Mouse (Mus musculus) heart, postnatal 0 days (tissue): Measurements from ENCODE around the gene Nos3. TPM values are rescaled to one million over a fixed set of nuclear protein-coding genes. Genes with fewer than 3 reads are reported as not detected.

Source experiments
- ATAC-seq: fragments of 200-750 bp; cut with Nextera tagmentation; 2 replicates; pipeline ENCODE4 v1.8.0; 2017; ENCODE audit warnings: low read depth, moderate number of reproducible peaks, moderate library complexity; ENCODE audit not compliant: insufficient read depth
- DNase-seq: peaks from one replicate; pipeline ENCODE4 v3.0.0-alpha.2; 2016; ENCODE audit warnings: low spot score
- H3K27ac ChIP-seq: fragments of 300-500 bp; sonication (generic); 2 replicates; pipeline ENCODE4 v1.5.1; 2014; ENCODE audit warnings: low read depth, mild to moderate bottlenecking
- H3K27me3 ChIP-seq: fragments of 300-500 bp; sonication (generic); 2 replicates; pipeline ENCODE4 v1.6.1; 2014; ENCODE audit warnings: low read length, mixed read lengths; ENCODE audit not compliant: control insufficient read depth, insufficient read depth
- H3K36me3 ChIP-seq: fragments of 300-500 bp; sonication (generic); replicated peaks from 2 replicates; pipeline ENCODE4 v1.6.1; 2014; ENCODE audit warnings: low read length, mixed read lengths; ENCODE audit not compliant: control insufficient read depth, insufficient read depth
- H3K4me1 ChIP-seq: fragments of 300-500 bp; sonication (generic); 2 replicates; pipeline ENCODE4 v1.6.1; 2014; ENCODE audit warnings: antibody characterized with exemption; ENCODE audit not compliant: control insufficient read depth, insufficient read depth
- H3K4me2 ChIP-seq: fragments of 300-500 bp; sonication (generic); 2 replicates; pipeline ENCODE4 v1.6.1; 2014; ENCODE audit warnings: low read depth, mild to moderate bottlenecking, low read length, moderate library complexity
- H3K4me3 ChIP-seq: fragments of 300-500 bp; sonication (generic); 2 replicates; pipeline ENCODE4 v1.5.1; 2014; ENCODE audit warnings: low read depth, low read length
- H3K9ac ChIP-seq: fragments of 300-500 bp; sonication (generic); replicated peaks from 2 replicates; pipeline ENCODE4 v1.6.1; 2014; ENCODE audit warnings: low read depth, low read length, mixed read lengths
- H3K9me3 ChIP-seq: fragments of 300-500 bp; sonication (generic); replicated peaks from 2 replicates; pipeline ENCODE4 v1.6.1; 2016; ENCODE audit warnings: low read length; ENCODE audit not compliant: control insufficient read depth
- CTCF ChIP-seq: IDR thresholded peaks from 2 replicates; pipeline ENCODE4 v1.5.1; 2016; ENCODE audit warnings: antibody characterized with exemption, control low read depth, low read depth
- EP300 ChIP-seq: IDR thresholded peaks from 2 replicates; pipeline ENCODE4 v1.6.1; 2016; ENCODE audit warnings: antibody characterized with exemption, low read depth
- WGBS: fragments of 180-500 bp; shearing (Covaris S2); extraction: QIAGEN DNeasy Blood & Tissue Kit; methylation state at CpG from one replicate; pipeline ENCODE4 v1.1.7; 2014; 5-methylcytosine and 5-hydroxymethylcytosine counted together
- polyA plus RNA-seq: library from polyadenylated mRNA; unstranded; fragments of >200 nt; fragmentation: Nextera tagmentation; extraction: Ambion mirVana; gene quantifications from 2 replicates; pipeline ENCODE4 v1.2.1, GENCODE M21; 2015
- total RNA-seq: library from RNA; depleted of rRNA; stranded (reverse); fragments of >200 nt; gene quantifications from 2 replicates; pipeline ENCODE4 v1.2.3, GENCODE M21; 2014; ENCODE audit warnings: low replicate concordance

Nos3 gene
- total and polyA plus RNA-seq, 2 experiments from 2014 or later: 25.6 to 50.9 TPM

GRCm38 (mm10) chr5:24417587-24417986 lies 53.0 kb downstream of the Nos3 start:
- H3K27me3 ChIP-seq: no peaks in the 10 kb centered on the region
- peaks cover 4% of the 10 kb centered on the region; the same call in 1 of the 2 replicates for H3K4me1 ChIP-seq
- TF ChIP-seq CTCF (no peak), EP300 (no peak)
- DNase-seq (no peak), ATAC-seq (no peak)
- H3K9ac ChIP-seq: no peak overlapping the region
- H3K36me3 ChIP-seq: peaks cover 15% of the 10 kb centered on the region; the same call in 1 of the 2 replicates
- no peak overlapping the region for H3K4me3 ChIP-seq
- no peak overlapping the region for H3K27ac ChIP-seq
- 79% methylated on average over 10 of the region's 10 CpGs for WGBS
- H3K9me3 ChIP-seq: no peaks in the 10 kb centered on the region
- no peak overlapping the region for H3K4me2 ChIP-seq

GRCm38 (mm10) chr5:24420381-24420780 lies 55.8 kb downstream of the Nos3 start:
- no peak for ATAC-seq
- WGBS: 89% methylated on average over 9 of the region's 9 CpGs
- Histone ChIP-seq H3K4me3 (no peak overlapping the region), H3K27me3 (no peaks in the 10 kb centered on the region), H3K9ac (no peak overlapping the region), H3K4me2 (no peak overlapping the region), H3K9me3 (no peaks in the 10 kb centered on the region), H3K4me1 (peaks cover 8% of the 10 kb centered on the region; the same call in 1 of the 2 replicates), H3K36me3 (peaks cover 15% of the 10 kb centered on the region; the same call in 1 of the 2 replicates), H3K27ac (no peak overlapping the region)
- TF ChIP-seq CTCF: no peak
- DNase-seq: no peak

- DNase-seq: peak; percentile 99
- H3K36me3 ChIP-seq: peaks cover 15% of the 10 kb centered on the region; the same call in 1 of the 2 replicates
- TF ChIP-seq EP300 (peak; percentile 63; the same call in 1 of the 2 replicates), CTCF (no peak)
- no peaks in the 10 kb centered on the region for H3K27me3 ChIP-seq
- no peaks in the 10 kb centered on the region for H3K9me3 ChIP-seq
- WGBS: under 1% methylated on average over 46 of the region's 46 CpGs
- peak within 1 kb of the TSS; percentile 96 for H3K27ac ChIP-seq
- peak within 1 kb of the TSS; percentile 70 for H3K9ac ChIP-seq
- peak within 1 kb of the TSS; percentile 77 for H3K4me2 ChIP-seq
- ATAC-seq: peak; percentile 93
- H3K4me3 ChIP-seq: peak within 1 kb of the TSS; percentile 72
- H3K4me1 ChIP-seq: peaks cover 24% of the 10 kb centered on the region
Measured at GRCm38 (mm10) chr5:24423129-24424003, 58.8 kb downstream of the Nos3 start, which contains the start of the genes Cdk5 and Slc4a2. Cdk5 (minus strand) TSS chr5:24423530. Slc4a2 (plus strand) TSS chr5:24423837.

- peaks cover 24% of the 10 kb centered on the region for H3K4me1 ChIP-seq
- no peaks in the 10 kb centered on the region for H3K9me3 ChIP-seq
- H3K27me3 ChIP-seq: no peaks in the 10 kb centered on the region
- ATAC-seq (no peak), DNase-seq (no peak)
- TF ChIP-seq EP300 (no peak), CTCF (no peak)
- H3K27ac ChIP-seq: peak overlapping the region; percentile 96
- H3K36me3 ChIP-seq: peaks cover 11% of the 10 kb centered on the region; the same call in 1 of the 2 replicates
- peak overlapping the region; percentile 70 for H3K9ac ChIP-seq
- H3K4me3 ChIP-seq: peak overlapping the region; percentile 72
- peak overlapping the region; percentile 77 for H3K4me2 ChIP-seq
- WGBS: 9% methylated on average over 21 of the region's 21 CpGs
Measured at GRCm38 (mm10) chr5:24424004-24424781, 59.6 kb downstream of the Nos3 start.

GRCm38 (mm10) chr5:24424861-24425411 lies 60.3 kb downstream of the Nos3 start:
- 1% methylated on average over 53 of the region's 60 CpGs for WGBS
- H3K4me1 ChIP-seq: peaks cover 24% of the 10 kb centered on the region

More at GRCm38 (mm10) chr5:24424861-24425411, 60.3 kb downstream of the Nos3 start:
- H3K4me2 ChIP-seq: peak overlapping the region; percentile 77
- H3K27me3 ChIP-seq: no peaks in the 10 kb centered on the region
- H3K36me3 ChIP-seq: peaks cover 18% of the 10 kb centered on the region
- H3K27ac ChIP-seq: peak overlapping the region; percentile 96
- no peaks in the 10 kb centered on the region for H3K9me3 ChIP-seq
- H3K9ac ChIP-seq: peak overlapping the region; percentile 70
- peak overlapping the region; percentile 72 for H3K4me3 ChIP-seq
- DNase-seq: peak; percentile 93
- ATAC-seq: peak; percentile 45
- no peak for TF ChIP-seq EP300
- no peak for TF ChIP-seq CTCF
